Mouse (Mus musculus): Measurements from ENCODE around the gene Olfr1348. TPM values are rescaled to one million over a fixed set of nuclear protein-coding genes. Genes with fewer than 3 reads are reported as not detected.
A peak's percentile ranks its signal among the peaks of the same experiment; 100 is the strongest.

Olfr1348 gene
- not detected in 2 replicates for total RNA-seq (2012; rRNA removed)

DNA sequence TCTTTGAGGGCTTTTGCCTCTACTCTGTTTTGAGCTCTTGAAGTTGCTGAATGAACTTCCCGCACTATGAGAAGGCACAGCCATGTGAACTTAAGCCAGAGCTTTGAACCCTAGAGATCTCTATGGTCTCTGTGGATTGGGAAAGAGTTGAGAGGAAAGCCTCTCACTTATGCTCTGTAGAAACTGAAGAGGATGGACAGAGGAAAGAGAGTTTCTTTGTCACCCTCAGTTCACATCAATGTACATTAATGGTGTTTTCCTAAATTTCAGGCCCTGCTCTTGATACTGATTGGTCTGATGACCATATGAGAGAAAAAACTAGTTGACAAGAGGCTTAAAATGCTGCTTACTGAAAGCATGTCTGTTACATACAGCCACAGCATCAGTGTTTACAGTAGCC is at the start of gene Olfr1348:
Olfr1348 (minus strand) TSS at position 101 of the 400 bp plus-strand sequence.
- Histone ChIP-seq H3K9me3 (ENCODE audit: control insufficient read depth, insufficient read depth, low read depth, low read length) (no peaks in the 10 kb centered on the region), H3K36me3 (ENCODE audit: control insufficient read depth, insufficient read depth, low read length, poor library complexity, severe bottlenecking) (no peaks in the 10 kb centered on the region), H3K9ac (ENCODE audit: insufficient read depth, low read depth, low read length, poor library complexity, severe bottlenecking) (no peak within 1 kb of the TSS), H3K4me1 (ENCODE audit: control insufficient read depth in 2 of 2, insufficient read depth in 2 of 2, low read length in 2 of 2, poor library complexity in 1 of 2) (no peaks in the 10 kb centered on the region), H3K27ac (ENCODE audit: insufficient read depth, low read depth, low read length, poor library complexity, severe bottlenecking) (no peak within 1 kb of the TSS), H3K4me3 (ENCODE audit: insufficient read depth in 1 of 2, low read depth in 1 of 2, low read length in 2 of 2, poor library complexity in 1 of 2, severe bottlenecking in 1 of 2) (no peak within 1 kb of the TSS)
- no peak for DNase-seq (ENCODE audit: low read depth, low spot score)
- TF ChIP-seq ZNF384 (IDR thresholded peaks at IDR 0.05; ENCODE audit: low read depth, low read length) (no peak), ZC3H11A (IDR thresholded peaks at IDR 0.05; ENCODE audit: borderline replicate concordance, low read depth, low read length) (no peak), HCFC1 (IDR thresholded peaks at IDR 0.05; ENCODE audit: borderline replicate concordance, insufficient read depth, low read length) (no peak), MAFK (IDR thresholded peaks at IDR 0.05; ENCODE audit: insufficient read depth, low read depth, low read length) (no peak), CHD2 (IDR thresholded peaks at IDR 0.05; ENCODE audit: low read depth, low read length) (no peak)
- in situ Hi-C loops (cut with MboI; ENCODE audit: low sequenced_read_pairs in 2 of 2, unreplicated experiment in 2 of 2), result loop anchor here in 1 of 2 experiments (10.0 kb wide), 1 partner anchor 56 kb away; the partner anchor contains the start of gene Olfr1350

DNA sequence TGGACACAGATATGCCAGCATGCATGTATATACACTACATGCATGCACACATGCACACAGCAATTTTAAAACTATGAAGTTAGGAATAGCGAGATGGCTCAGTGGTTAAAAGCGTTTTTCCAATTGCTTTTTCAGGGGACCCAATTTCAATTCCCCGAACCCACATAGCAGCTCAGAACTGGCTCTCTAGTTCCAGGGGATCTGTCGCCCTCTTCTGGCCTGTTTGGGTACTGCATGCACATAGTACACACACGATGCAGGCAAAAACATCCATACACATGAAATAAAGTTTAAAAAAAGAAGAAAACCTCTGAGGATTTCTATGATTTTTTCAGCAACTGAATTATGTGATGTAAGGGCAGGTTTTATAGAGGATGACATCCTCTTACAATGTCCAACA is 17.6 kb upstream of the Olfr1348 start:
- peak; percentile 38 for DNase-seq (ENCODE audit: low read depth, low spot score)
- Histone ChIP-seq H3K4me3 (ENCODE audit: insufficient read depth in 1 of 2, low read depth in 1 of 2, low read length in 2 of 2, poor library complexity in 1 of 2, severe bottlenecking in 1 of 2) (no peak overlapping the region), H3K36me3 (ENCODE audit: control insufficient read depth, insufficient read depth, low read length, poor library complexity, severe bottlenecking) (no peaks in the 10 kb centered on the region), H3K9me3 (ENCODE audit: control insufficient read depth, insufficient read depth, low read depth, low read length) (no peaks in the 10 kb centered on the region), H3K27ac (ENCODE audit: insufficient read depth, low read depth, low read length, poor library complexity, severe bottlenecking) (no peak overlapping the region), H3K4me1 (ENCODE audit: control insufficient read depth in 2 of 2, insufficient read depth in 2 of 2, low read length in 2 of 2, poor library complexity in 1 of 2) (no peaks in the 10 kb centered on the region), H3K9ac (ENCODE audit: insufficient read depth, low read depth, low read length, poor library complexity, severe bottlenecking) (no peak overlapping the region)
- TF ChIP-seq ZC3H11A (IDR thresholded peaks at IDR 0.05; ENCODE audit: borderline replicate concordance, low read depth, low read length) (0 out of 2 replicates have a peak, but pooled peaks have one; percentile 11), CHD2 (IDR thresholded peaks at IDR 0.05; ENCODE audit: low read depth, low read length) (no peak)
- in situ Hi-C loops (cut with MboI; ENCODE audit: low sequenced_read_pairs in 2 of 2, unreplicated experiment in 2 of 2), result loop anchor here in 1 of 2 experiments (5.0 kb wide), 1 partner anchor 169 kb away; no protein-coding TSS in a partner anchor

DNA sequence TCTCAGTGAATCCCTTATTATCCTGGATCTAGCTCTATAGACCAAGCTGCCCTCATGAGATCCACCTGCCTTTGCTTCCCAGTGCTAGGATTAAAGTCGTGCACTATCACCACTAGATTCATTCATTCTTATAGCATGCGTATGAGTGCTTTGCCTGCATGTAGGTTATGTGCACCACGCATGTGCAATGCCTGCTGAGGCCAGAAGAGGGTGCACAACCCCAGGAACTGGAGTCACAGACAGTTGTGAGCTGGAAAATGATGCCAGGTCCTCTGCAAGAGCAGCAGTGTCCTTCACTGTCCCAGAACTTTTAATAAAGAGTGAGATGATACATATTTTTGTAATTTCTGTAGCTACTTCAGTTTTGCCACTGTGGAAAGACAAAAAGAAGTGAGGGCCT is 16.5 kb upstream of the Olfr1348 start:
- no peak overlapping the region for H3K4me3 ChIP-seq (ENCODE audit: insufficient read depth in 1 of 2, low read depth in 1 of 2, low read length in 2 of 2, poor library complexity in 1 of 2, severe bottlenecking in 1 of 2)
- in situ Hi-C loops (cut with MboI; ENCODE audit: low sequenced_read_pairs in 2 of 2, unreplicated experiment in 2 of 2), result loop anchor here in 1 of 2 experiments (5.0 kb wide), 1 partner anchor 168 kb away; no protein-coding TSS in a partner anchor
- TF ChIP-seq MAFK (IDR thresholded peaks at IDR 0.05; ENCODE audit: insufficient read depth, low read depth, low read length), result no peak
- no peak for TF ChIP-seq CHD2 (IDR thresholded peaks at IDR 0.05; ENCODE audit: low read depth, low read length)
- TF ChIP-seq ZNF384 (IDR thresholded peaks at IDR 0.05; ENCODE audit: low read depth, low read length), result no peak
- no peak for TF ChIP-seq HCFC1 (IDR thresholded peaks at IDR 0.05; ENCODE audit: borderline replicate concordance, insufficient read depth, low read length)
- 0 out of 2 replicates have a peak, but pooled peaks have one; percentile 39 for TF ChIP-seq ZC3H11A (IDR thresholded peaks at IDR 0.05; ENCODE audit: borderline replicate concordance, low read depth, low read length)
- H3K4me1 ChIP-seq (ENCODE audit: control insufficient read depth in 2 of 2, insufficient read depth in 2 of 2, low read length in 2 of 2, poor library complexity in 1 of 2), result no peaks in the 10 kb centered on the region
- DNase-seq (ENCODE audit: low read depth, low spot score), result peak; percentile 35
- H3K36me3 ChIP-seq (ENCODE audit: control insufficient read depth, insufficient read depth, low read length, poor library complexity, severe bottlenecking), result no peaks in the 10 kb centered on the region
- H3K9me3 ChIP-seq (ENCODE audit: control insufficient read depth, insufficient read depth, low read depth, low read length), result no peaks in the 10 kb centered on the region
- no peak overlapping the region for H3K9ac ChIP-seq (ENCODE audit: insufficient read depth, low read depth, low read length, poor library complexity, severe bottlenecking)
- no peak overlapping the region for H3K27ac ChIP-seq (ENCODE audit: insufficient read depth, low read depth, low read length, poor library complexity, severe bottlenecking)

DNA sequence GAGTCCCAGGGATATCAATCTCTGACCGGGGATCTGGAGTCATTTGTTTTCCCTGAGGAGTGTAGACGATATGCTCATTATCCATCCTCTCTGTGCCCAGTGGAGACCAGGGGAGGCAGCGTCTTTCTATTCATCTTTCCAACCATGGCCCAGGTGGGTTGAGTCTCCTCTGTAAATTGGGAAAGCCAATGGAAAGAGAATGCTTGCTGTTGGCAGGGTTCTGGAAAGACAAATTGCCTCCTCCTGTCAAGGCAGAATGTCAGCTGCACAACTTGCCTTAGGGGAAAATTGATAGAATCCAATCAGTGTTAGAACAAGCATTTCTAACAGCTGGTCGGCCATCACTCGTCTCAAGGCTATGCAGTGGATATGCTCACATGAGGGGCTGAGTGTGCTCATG is 14.3 kb upstream of the Olfr1348 start, which contains the start of gene Olfr1349:
Olfr1349 (minus strand) TSS at position 101 of the 400 bp plus-strand sequence.
- H3K9me3 ChIP-seq (ENCODE audit: control insufficient read depth, insufficient read depth, low read depth, low read length), result no peaks in the 10 kb centered on the region
- H3K27ac ChIP-seq (ENCODE audit: insufficient read depth, low read depth, low read length, poor library complexity, severe bottlenecking), result no peak within 1 kb of the TSS
- H3K9ac ChIP-seq (ENCODE audit: insufficient read depth, low read depth, low read length, poor library complexity, severe bottlenecking), result no peak within 1 kb of the TSS
- H3K36me3 ChIP-seq (ENCODE audit: control insufficient read depth, insufficient read depth, low read length, poor library complexity, severe bottlenecking), result no peaks in the 10 kb centered on the region
- H3K4me1 ChIP-seq (ENCODE audit: control insufficient read depth in 2 of 2, insufficient read depth in 2 of 2, low read length in 2 of 2, poor library complexity in 1 of 2), result no peaks in the 10 kb centered on the region
- no peak for DNase-seq (ENCODE audit: low read depth, low spot score)
- no peak for TF ChIP-seq ZNF384 (IDR thresholded peaks at IDR 0.05; ENCODE audit: low read depth, low read length)
- TF ChIP-seq HCFC1 (IDR thresholded peaks at IDR 0.05; ENCODE audit: borderline replicate concordance, insufficient read depth, low read length), result no peak
- no peak for TF ChIP-seq ZC3H11A (IDR thresholded peaks at IDR 0.05; ENCODE audit: borderline replicate concordance, low read depth, low read length)
- no peak within 1 kb of the TSS for H3K4me3 ChIP-seq (ENCODE audit: insufficient read depth in 1 of 2, low read depth in 1 of 2, low read length in 2 of 2, poor library complexity in 1 of 2, severe bottlenecking in 1 of 2)
- in situ Hi-C loops (cut with MboI; ENCODE audit: low sequenced_read_pairs in 2 of 2, unreplicated experiment in 2 of 2), result no loop called here

DNA sequence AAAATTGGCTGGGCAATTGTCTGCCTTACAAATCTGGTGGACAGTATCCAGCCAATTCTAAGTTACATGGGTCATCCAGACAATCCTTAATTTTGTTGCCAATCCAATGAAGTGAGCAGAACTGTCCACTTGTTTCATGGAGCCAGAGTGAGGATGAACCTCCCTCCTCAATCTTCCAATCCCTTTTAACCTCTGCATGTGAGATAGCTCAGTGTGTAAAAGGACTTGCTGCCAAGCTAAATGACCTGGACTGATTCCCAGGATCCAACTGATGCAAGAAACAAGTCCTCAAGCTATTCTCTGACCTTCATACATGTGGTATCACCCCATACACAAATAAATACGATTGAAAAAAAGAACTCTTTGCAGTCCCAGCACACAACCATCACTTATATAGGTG is 13.1 kb upstream of the Olfr1348 start:
- TF ChIP-seq ZC3H11A (IDR thresholded peaks at IDR 0.05; ENCODE audit: borderline replicate concordance, low read depth, low read length) (no peak), CHD2 (IDR thresholded peaks at IDR 0.05; ENCODE audit: low read depth, low read length) (no peak), HCFC1 (IDR thresholded peaks at IDR 0.05; ENCODE audit: borderline replicate concordance, insufficient read depth, low read length) (no peak)
- no peak for DNase-seq (ENCODE audit: low read depth, low spot score)
- Histone ChIP-seq H3K36me3 (ENCODE audit: control insufficient read depth, insufficient read depth, low read length, poor library complexity, severe bottlenecking) (no peaks in the 10 kb centered on the region), H3K9me3 (ENCODE audit: control insufficient read depth, insufficient read depth, low read depth, low read length) (no peaks in the 10 kb centered on the region), H3K4me3 (ENCODE audit: insufficient read depth in 1 of 2, low read depth in 1 of 2, low read length in 2 of 2, poor library complexity in 1 of 2, severe bottlenecking in 1 of 2) (no peak overlapping the region), H3K4me1 (ENCODE audit: control insufficient read depth in 2 of 2, insufficient read depth in 2 of 2, low read length in 2 of 2, poor library complexity in 1 of 2) (no peaks in the 10 kb centered on the region), H3K27ac (ENCODE audit: insufficient read depth, low read depth, low read length, poor library complexity, severe bottlenecking) (no peak overlapping the region), H3K9ac (ENCODE audit: insufficient read depth, low read depth, low read length, poor library complexity, severe bottlenecking) (no peak overlapping the region)
- in situ Hi-C loops (cut with MboI; ENCODE audit: low sequenced_read_pairs in 2 of 2, unreplicated experiment in 2 of 2), result no loop called here
